Mouse (Mus musculus) spleen, adult 12 weeks (tissue): ENCODE data around the gene Hmgb1.

Experiments
- DNase-seq: peaks from one replicate; pipeline ENCODE4 v3.0.0; 2022; ENCODE audit warnings: low spot score

Gene Hmgb1

DNA sequence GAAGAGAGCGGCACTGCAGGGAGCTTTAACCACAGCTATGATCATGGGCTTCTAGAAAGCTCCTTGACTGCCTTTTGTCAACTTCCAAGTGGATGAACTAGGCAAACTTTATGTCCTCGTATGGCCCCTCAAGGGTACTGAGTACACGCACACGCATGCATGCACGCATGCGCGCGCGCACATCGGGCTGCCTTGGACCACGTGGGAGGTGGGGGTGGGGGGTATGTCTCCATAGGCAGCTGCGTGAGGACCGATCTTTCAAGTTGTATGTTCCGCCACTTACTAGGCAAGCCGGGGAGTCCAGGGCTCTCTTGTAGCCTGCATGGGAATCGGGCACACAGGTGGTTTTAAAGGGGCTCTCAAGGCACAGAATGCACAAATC is 163.6 kb downstream of the Hmgb1 start:
- DNase-seq: no peak

- DNase-seq: no peak
These were observed 164.1 kb downstream of the Hmgb1 start for GRCm38 (mm10) chr5:149020059-149020680.

- DNase-seq: no peak
These were observed 166.4 kb downstream of the Hmgb1 start for GRCm38 (mm10) chr5:149017666-149018415.

DNA sequence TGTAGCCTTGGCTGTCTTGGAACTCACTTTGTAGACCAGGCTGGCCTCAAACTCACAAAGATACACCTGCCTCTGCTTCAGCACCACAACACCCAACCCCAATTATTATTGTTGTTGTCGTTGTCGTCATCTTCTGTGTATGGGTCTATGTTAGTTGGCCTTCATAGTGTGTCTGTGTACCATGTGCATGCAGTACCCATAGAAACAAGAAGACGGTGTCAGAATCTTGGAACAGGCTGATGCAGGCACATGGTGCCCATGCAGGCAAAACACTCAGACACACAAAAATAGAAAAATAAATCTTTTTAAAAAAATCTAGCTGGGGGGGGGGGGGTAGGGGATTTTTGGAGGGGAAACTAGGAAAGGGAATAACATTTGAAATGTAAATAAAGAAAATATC is 167.1 kb downstream of the Hmgb1 start:
- no peak for DNase-seq

- no peak for DNase-seq
These were observed 168.0 kb downstream of the Hmgb1 start for GRCm38 (mm10) chr5:149016261-149016660.

GRCm38 (mm10) chr5:149015335-149016201 is 168.7 kb downstream of the Hmgb1 start:
- DNase-seq: peak; percentile 39

- DNase-seq: no peak
These were observed 169.6 kb downstream of the Hmgb1 start for GRCm38 (mm10) chr5:149014600-149015268.

GRCm38 (mm10) chr5:149013817-149014508 is 170.3 kb downstream of the Hmgb1 start:
- DNase-seq: no peak

GRCm38 (mm10) chr5:149009111-149009510 is 175.2 kb downstream of the Hmgb1 start:
- DNase-seq: no peak

DNA sequence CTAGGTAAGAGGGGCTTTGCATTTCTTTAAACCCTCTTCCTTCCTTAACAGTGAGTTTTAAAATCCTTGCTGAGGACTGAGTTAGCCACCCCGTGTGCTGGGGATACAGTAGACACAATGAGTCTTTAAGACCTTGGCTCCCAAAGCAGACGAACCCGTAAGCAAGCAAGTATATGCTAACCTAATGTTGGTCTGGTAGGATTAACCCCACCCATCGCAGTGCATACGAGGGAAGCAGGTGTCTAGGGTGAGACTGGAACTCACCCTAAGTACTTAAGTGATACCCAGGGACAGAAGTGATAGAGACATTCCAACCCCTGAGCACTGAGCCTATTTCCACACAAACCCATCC is 177.0 kb downstream of the Hmgb1 start:
- no peak for DNase-seq

GRCm38 (mm10) chr5:149006362-149007294 is 177.7 kb downstream of the Hmgb1 start:
- peak; percentile 95 for DNase-seq

DNA sequence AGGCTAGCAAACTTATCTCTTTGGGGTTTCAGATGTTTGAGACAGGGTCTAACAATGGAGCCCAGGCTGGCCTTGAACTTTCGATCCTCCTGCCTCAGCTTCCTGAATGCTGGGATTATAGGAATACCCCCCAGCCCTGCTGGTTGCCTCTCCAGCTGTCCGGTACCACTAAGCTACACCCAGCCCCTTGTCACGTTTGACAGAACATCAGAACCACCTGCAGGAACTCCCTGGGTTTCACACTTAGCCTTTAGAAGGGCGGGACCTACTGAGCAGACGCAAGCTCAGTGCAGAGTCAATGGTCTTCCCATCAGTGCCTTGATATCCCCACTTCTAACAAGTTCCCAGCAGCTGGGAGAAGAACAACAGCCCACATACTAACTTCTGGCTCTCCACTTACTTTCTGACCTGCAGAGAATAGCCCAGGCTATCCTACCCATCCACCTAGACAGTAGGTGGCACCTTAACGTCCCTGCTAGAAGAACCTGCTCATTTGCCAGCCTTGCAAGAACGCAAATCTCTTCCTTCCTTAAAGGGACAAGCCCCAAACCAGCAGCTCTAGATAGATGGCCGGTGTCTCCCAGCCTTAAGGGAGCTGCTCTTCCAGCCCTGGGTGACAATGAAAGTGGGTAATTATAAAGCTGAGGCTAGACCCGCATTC is 178.5 kb downstream of the Hmgb1 start:
- no peak for DNase-seq

DNA sequence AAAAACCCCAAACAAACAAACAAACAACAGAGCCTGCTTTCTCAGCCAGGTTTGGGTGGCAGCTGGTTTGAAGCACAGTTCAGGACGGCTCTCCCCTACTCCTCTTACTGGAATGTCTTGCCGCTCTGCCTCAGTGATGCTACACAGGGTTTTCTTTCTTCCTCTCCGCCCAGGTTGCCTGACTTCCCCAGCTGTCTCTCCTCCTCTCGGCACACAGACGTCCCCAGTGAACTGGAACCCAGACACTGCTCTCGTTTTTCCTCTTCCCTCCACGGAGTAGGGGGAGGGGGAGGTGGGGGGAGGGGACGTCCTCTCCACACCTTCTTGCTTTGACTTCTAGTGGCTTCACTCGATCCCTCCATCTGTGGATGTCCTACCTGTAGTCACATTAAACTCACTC is 179.2 kb downstream of the Hmgb1 start:
- DNase-seq: no peak

- no peak for DNase-seq
These were observed 181.2 kb downstream of the Hmgb1 start for GRCm38 (mm10) chr5:149003137-149003536.

- no peak for DNase-seq
These were observed 181.5 kb downstream of the Hmgb1 start for GRCm38 (mm10) chr5:149002803-149003115.

GRCm38 (mm10) chr5:149002034-149002802 is 182.1 kb downstream of the Hmgb1 start:
- no peak for DNase-seq

- no peak for DNase-seq
These were observed 184.5 kb downstream of the Hmgb1 start for GRCm38 (mm10) chr5:148999802-149000201.

- no peak for DNase-seq
These were observed 185.8 kb downstream of the Hmgb1 start for GRCm38 (mm10) chr5:148998512-148998911.

DNA sequence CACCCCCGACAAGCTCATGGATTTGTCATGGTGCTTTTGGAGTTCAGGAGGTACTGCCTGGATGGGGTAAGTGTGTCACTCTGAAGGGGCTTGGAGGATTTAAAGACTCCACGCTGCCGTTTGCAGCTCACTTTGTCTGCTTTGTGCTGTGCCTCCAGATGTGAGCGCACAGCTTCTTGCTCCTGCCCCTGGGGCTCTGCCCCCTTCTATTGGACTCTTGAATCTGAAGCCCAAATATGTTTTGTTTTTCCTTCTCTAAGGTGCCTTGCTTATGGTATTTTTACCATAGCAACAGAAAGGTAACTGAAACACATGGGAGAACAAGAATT is 187.6 kb downstream of the Hmgb1 start:
- DNase-seq: no peak
